Mouse (Mus musculus) heart, adult 2 months (tissue): ENCODE measurements around the gene Mturn.

Experiments
- CTCF ChIP-seq: fragments of 200-600 bp; IDR thresholded peaks from 2 replicates; pipeline ENCODE4 v1.8.1; 2022; ENCODE audit warnings: antibody characterized with exemption, mild to moderate bottlenecking, moderate library complexity
- POLR2A ChIP-seq: fragments of 200-500 bp; IDR thresholded peaks from 2 replicates; pipeline ENCODE4 v1.6.1; 2011; ENCODE audit warnings: mild to moderate bottlenecking, low read depth, low read length, control low read depth; ENCODE audit not compliant: insufficient read depth

- TF ChIP-seq CTCF (no peak), POLR2A (no peak)
Measured at GRCm38 (mm10) chr6:54701901-54702300, 20.5 kb downstream of the Mturn start.
